Mouse (Mus musculus): ENCODE results near the gene Cyth3.

Cyth3 gene

DNA sequence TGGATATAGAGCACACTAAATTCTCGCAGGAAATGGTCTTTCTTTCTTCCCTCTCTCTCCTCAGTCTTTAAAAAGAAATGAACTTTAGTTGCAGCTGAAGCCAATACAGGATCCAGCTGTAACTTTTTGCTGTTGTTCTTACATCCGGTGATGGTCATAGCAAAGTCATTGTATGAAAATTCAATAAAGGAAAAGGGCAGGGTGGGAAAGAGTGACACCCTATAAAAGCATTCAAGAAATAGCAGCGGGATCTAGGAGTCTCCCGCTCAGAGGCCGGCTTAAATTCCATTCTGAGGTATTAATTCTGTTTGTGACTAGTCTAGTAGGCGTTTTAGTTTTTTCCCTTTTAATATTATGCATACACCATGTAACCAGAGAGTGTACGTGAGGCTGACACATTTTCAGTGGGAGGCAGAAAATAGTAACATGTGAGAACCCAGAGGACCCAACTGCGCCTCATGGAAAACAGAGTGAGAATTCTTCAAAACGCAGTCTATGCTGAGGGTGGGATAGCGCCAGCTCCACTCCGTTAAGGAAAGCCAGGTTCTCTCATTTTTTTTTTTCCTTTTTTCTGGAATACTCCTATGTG, 15.7 kb downstream of the Cyth3 start:
- DNase-seq = no peak

DNA sequence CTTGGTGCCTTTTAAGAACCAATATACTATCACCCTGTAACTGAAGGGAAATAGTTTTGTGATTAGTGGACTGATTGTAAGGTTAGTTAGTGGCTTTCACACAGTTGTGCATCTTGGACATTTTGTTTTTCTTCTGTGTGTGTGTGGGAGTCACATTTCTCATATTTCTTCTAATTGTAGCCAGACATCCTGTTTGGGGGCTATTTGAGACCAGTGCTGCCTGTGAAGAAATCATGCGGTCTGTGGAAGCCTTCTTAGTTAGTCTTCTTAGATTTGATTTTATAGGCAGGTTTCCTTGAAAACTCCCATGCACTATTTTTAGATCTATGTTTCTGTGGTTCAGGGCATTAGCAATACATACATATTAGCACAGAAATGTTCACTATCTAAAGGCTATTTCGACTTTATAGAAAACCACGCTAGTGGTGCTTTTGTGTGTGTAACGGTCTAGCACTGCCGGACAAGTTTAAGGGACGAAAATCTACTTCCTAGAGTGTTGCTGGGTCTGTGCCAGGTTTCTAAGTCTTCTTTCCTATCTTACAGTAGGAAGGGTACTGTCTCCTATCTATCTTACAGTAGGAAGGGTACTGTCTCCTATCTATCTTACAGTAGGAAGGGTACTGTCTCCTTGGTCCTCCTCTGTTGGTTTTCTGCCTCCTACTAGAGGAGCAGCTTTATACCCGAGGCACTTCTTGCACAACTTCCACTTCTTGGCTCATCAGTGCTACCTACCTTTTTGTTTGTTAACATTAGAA, 16.4 kb downstream of the Cyth3 start:
- DNase-seq = no peak

DNA sequence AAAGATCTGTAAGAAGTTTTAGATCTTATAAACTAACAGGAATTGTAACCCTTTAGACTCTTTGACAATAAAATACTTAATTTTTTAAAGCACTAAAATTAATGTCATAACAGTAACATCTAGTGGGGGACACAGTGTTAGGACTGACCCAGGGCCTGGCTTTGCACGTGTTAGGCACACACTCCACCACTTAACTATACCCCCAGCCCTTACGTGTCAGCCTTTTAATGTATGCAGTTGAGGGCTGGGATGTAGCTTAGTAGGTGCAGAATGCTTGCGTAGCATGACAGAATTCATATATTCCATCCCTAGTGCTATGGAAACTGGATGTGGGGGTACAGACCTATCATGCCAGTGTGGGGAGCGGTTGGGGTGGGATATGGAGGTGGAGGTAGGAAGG, 17.1 kb downstream of the Cyth3 start:
- no peak for DNase-seq

GRCm38 (mm10) chr5:143639810-143640209, 17.6 kb downstream of the Cyth3 start:
- DNase-seq = no peak

DNA sequence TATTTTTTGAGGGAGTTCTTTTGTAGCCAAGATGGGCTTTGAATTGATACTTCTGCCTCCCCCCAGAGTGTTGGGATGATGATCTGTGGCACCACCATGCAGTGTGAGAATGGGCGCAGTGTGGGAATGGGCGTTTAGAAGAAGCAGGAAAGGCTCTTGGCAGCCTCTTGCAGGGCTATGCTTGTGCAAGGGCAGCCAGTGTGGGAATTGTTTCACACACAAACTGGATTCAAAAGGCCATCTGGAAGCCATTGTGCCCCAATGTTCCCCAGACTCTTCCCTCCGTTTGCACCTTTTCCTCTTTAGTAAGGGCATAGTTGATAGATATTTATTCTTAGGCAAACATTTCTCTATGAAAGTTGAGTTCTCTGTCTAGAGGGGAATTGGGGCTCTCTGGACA, 19.3 kb downstream of the Cyth3 start:
- DNase-seq = no peak

GRCm38 (mm10) chr5:143642262-143642831, 20.1 kb downstream of the Cyth3 start:
- no peak for DNase-seq

- no peak for DNase-seq
Observed at GRCm38 (mm10) chr5:143645976-143646375, 23.7 kb downstream of the Cyth3 start.

DNA sequence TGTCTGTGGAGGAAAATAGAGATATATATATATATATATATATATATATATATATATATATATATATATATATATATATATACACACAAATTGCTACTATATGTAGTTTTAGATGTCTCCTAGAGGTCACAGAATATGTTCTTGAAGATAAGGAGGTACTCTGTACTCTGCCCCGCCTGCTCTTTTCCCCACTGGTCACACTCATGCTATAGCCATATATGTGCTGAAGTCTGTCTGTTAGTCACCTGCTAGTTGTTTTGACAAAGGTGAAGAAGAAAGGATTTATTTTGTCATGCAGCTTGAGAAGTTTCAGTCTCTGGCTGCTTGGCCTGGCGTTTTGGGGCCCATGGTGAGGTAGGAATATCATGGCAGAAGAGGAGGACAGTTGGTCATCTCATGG, 25.2 kb downstream of the Cyth3 start:
- DNase-seq = no peak

- DNase-seq = no peak
Observed at GRCm38 (mm10) chr5:143648058-143648457, 25.8 kb downstream of the Cyth3 start.

DNA sequence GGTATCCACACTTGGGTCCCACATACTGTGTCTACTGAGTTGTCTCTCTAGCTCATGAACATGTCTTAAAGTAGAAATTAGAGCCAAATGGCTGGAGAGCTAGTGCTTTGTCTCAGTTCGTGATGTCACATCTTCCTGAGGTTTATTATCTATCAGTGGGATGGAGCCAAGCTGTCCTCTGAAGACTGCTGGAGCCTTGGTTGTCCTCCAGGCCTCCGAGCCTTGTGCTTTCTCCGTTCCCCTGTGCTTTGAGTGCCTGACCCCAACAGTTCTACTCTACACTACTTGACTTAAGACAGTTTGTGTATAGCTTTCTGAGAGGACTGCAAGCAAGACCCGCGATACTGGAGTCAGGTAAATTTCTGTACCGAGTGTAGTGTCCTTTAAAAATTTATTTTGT, 26.9 kb downstream of the Cyth3 start:
- no peak for DNase-seq

- DNase-seq = no peak
Observed at GRCm38 (mm10) chr5:143651855-143652631, 29.8 kb downstream of the Cyth3 start.

GRCm38 (mm10) chr5:143653497-143653896, 31.2 kb downstream of the Cyth3 start:
- no peak for DNase-seq

DNA sequence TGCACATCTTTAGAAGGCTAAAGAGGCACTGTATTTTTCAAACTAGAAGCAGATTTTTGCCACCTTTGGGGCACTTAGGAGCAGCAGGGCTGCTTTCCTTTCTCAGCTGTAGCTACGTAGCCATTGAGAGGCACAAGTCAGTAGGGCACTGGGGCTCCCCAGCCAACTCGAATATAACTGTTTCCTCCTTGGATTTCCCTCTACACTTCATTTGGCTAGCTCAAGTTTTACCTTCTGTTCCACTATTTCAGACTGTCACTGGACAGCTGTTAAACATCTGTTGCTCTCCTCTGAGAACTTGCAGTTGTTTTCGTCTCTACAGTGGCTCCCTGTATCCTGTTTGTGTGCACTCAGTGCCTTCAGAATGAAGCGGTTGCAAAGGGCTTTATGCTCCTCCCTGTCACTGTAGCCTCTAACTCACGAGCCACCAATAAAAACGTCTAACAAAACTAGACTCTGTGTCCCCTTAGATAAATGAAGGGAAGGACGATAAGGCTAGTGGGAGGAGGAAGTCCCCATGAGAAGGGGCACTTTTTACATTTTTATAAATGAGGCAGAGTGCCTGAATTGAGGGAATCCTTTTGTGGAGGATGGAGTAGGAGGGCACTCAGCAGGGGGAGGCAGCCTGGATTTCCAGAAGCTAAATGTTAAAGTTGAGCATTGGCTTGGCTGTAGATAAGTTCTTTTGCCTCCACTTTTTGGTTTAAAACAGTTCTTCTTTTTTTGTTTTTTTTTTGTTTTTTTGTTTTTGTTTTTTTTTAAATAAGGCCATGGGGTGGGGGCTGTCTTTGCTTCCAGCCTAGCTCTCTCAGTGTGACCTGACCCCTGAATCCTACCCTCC, 32.6 kb downstream of the Cyth3 start:
- DNase-seq = no peak

- DNase-seq = no peak
Observed at GRCm38 (mm10) chr5:143655511-143655943, 33.3 kb downstream of the Cyth3 start.

DNA sequence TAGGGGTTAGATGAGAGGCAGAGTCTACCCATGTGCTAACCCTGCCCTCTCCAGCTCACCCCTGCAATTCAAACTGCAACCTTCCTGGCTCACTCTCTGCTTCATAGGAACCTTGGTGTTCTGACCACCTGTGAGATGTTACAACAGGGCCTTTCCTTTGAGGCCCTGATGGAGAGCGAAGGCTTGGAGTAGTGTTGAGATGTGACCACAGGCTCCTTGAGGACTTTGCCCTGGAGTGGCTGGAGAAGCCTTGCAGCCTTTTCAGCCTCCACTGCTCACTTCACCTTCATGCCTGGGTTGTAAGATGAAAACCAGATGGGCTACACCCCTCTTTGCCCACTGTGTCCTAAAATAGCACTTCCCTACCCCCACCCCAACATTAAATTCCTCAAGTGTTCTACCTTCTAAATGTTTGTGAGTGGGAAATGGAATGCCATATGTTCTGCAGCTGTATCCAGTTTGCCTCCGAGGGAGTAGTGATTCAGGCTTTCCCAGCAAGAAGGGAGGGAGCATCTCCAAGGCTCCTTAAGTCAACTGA, 34.5 kb downstream of the Cyth3 start:
- DNase-seq = peak; percentile 52

DNA sequence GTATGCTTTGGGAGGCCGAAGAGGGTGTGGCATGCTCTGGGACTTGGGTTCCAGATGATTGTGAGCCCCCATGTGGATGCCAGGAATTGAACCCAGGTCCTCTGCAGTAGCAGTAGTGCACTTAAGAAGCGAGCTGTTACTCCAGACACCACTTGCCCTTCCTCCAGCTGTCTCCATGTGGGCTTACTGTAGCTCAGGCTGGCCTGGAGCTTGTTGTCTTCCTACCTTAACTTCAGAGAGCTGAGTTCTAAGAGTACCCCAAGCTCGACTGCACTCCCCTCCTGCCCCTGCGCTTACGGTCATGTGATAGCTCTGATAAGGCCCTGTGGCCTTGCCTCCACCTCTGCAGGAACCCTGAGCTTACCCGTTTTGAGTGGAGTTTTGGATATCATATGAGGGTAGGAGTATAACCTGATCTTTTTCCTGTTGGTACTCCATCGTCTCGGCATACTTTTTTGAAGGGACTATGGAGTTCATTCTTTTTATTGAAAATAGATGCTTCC, 36.8 kb downstream of the Cyth3 start:
- DNase-seq = no peak

DNA sequence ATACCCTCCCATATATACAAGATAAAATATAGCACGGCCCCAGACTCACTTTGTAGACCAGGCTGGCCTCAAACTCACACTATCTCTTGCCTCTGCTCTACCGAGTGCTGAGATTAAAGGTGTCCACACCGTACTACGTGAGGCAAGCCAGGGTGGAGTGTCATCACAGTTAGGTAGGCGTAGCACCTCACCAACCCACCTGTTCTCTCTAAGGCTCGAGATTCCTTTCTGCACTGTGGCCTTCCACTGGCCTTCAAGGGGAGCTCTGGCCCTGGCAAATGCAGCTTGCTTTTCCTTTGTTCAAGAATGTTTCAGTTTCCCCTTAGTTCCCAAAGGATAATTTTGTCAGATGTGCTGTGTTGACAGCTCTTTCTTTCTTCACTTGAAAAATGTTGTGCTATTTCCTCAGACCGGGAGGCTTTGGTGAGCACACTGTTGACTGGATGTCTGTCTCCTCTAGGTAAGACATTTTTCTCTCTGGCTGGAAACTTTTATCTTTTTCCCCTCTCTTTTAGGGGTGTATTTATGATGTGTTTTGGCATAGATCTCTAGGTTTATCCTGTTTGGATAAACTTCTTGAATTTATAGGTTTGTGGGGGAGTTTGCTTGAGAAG, 40.9 kb downstream of the Cyth3 start:
- no peak for DNase-seq

DNA sequence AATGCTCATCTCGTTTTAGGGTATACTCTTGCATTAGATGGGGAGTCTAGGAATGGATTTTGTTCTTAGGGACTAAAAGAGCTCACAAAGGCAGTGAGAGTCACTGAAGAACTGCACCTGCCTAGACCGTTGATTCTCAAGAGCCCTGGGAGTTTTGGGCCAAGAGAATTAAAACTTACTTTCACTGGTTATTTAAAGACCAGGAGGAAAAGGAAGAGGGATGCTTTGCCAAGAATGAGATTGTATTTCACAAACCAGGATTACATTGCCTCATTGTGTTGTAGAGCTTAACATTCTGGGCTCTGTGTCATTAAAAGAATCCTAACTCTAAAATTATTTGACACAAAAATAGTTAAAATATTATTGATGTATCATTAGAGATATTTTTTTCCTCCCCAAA, 43.3 kb downstream of the Cyth3 start:
- no peak for DNase-seq

DNA sequence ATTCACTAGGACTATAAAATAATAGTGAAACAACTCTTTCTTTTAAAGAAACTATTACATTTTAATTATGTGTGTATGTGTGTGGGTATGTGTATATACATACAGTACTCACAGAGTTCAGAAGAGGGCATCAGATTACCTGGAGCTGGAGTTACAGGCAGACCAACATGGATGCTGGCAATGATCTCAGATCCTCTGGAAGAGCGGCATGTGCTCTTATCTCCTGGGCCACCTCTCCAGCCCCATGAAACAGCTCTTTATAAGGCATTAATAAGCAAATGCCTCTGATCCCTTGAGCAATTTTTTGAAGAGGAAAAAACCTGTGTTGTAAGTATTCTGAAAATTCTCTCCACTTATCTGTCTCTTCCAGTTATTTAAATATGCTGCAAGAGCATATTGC, 43.8 kb downstream of the Cyth3 start:
- no peak for DNase-seq

DNA sequence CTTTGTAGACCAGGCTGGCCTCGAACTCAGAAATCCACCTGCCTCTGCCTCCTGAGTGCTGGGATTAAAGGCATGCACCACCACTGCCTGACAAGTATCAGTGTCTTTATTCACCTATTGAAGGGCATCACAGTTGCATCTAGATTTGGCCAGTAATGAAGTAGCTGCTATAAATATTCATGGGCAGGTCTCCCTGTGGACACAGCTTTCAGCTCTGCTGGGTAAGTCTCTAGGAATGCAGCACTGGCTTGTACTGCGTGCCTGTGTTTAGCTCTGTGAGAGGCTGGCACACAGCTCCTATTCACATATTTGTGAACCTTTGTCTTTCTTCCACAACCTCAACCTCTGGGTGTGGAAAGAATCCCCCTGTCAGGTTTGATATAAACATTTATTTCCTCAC, 46.6 kb downstream of the Cyth3 start:
- DNase-seq = no peak

DNA sequence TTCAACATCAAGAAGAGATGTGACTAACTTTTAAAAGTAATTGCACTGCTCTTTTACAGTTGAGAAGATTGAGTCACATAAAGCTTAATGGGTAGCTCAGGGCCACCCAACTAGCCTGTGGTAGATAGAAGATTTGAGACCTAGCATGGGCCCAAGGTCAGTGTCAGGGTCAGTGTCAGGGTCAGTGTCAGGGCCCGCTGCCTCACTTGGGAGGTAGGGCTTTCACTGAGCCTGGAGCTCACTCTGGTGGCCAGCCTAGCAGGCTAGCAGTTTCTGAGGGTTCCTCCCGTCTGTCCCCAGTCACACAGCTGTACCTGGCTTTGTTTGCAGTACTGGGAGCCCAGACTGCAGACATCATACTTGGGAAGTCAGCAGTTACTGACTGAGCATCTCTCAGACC, 47.1 kb downstream of the Cyth3 start:
- DNase-seq = no peak

- no peak for DNase-seq
Observed at GRCm38 (mm10) chr5:143669839-143670238, 47.6 kb downstream of the Cyth3 start.
